In the genomic region with DNA sequence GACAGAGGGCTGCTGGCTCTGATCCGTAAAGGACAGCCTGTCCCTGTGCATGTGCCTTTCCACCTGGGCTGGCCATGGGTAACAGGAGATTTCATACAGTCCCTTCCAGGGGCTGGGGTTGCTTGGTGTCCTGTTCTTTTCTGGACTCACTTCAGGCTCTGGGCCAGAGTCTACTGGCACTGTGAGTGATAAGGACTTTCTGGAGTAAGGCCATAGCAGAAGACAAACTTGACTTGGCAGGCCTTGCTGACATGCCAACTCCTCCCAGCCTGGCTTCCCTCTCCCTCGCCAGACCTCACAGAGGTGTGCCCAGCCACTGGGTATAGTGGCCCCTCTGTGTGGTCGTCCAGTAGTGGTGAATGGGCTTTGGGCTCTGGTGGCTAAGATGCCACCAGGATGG, we compare ENCODE assay signal across 11 mouse cellular contexts. TPM values are rescaled to one million over a fixed set of nuclear protein-coding genes. Genes with fewer than 3 reads are reported as not detected.
DNase-seq lines count a peak whose midpoint lies in the region; ATAC-seq lines count a peak whose summit lies in the region.
"Had no signal": no experiment of that assay in that cellular context is flagged by ENCODE, and none has a peak within 500 bp of the region (broad histone marks: within the 10 kb centered on the region; RNA-seq: fewer than 3 reads in every experiment).

No protein-coding gene starts in this region.

- H3K4me2 ChIP-seq in embryonic facial prominence, embryonic 13.5 days = no peak overlapping the region

- H3K27me3 ChIP-seq in embryonic facial prominence, embryonic 13.5 days = no peaks in the 10 kb centered on the region; the same call in none of the 2 replicates

- ATAC-seq in embryonic facial prominence, embryonic 13.5 days (ENCODE audit: insufficient number of reproducible peaks, insufficient read depth, low FRiP score, low TSS enrichment, low read depth) = no peak
- peak; percentile 92 for ATAC-seq in megakaryocyte-erythroid progenitor cell, adult 5-6 weeks (replicated peaks; ENCODE audit: low FRiP score, low TSS enrichment, poor library complexity, severe bottlenecking)
- ATAC-seq: liver, postnatal 0 days had no signal

- DNase-seq in lung, adult 18-20 months = peak; percentile 7 to 19
- DNase-seq in lung, postnatal 4 days = no peak
- DNase-seq in heart, adult 8-10 months (ENCODE audit: low spot score) = peak; percentile 64
- no peak for DNase-seq in thymus, postnatal 14 days
- DNase-seq in right cerebral cortex, postnatal 14 days = no peak
- DNase-seq: cerebellum, adult 18-20 months; kidney, adult 8-10 months; liver, postnatal 0 days; right cerebral cortex, adult 18-20 months had no signal

- no peak overlapping the region for H3K27ac ChIP-seq in embryonic facial prominence, embryonic 13.5 days

- peaks cover 29% of the 10 kb centered on the region for H3K4me1 ChIP-seq in embryonic facial prominence, embryonic 13.5 days

- H3K4me3 ChIP-seq in embryonic facial prominence, embryonic 13.5 days = no peak overlapping the region

- H3K9me3 ChIP-seq in embryonic facial prominence, embryonic 13.5 days = peaks cover 7% of the 10 kb centered on the region; the same call in 1 of the 2 replicates

- 0 out of 2 replicates have a peak overlapping the region, but pooled peaks have one; percentile 3 for H3K9ac ChIP-seq in embryonic facial prominence, embryonic 13.5 days
- H3K9ac ChIP-seq: liver, postnatal 0 days had no signal

- no peaks in the 10 kb centered on the region for H3K36me3 ChIP-seq in embryonic facial prominence, embryonic 13.5 days

- WGBS in embryonic facial prominence, embryonic 13.5 days = 83% methylated on average over 3 of the region's 3 CpGs

RNA-seq across cellular contexts. Expression of a gene that starts 47.3 kb away (rescaled TPM):
- polyA plus RNA-seq in embryonic facial prominence, embryonic 13.5 days (2015; fragmentation: Nextera tagmentation; extraction: Ambion mirVana) = 18.6 and 19.8 TPM in 2 replicates
- total RNA-seq in heart, adult 8-10 months (2022) = not detected
- not detected in 2 replicates for total RNA-seq in megakaryocyte-erythroid progenitor cell, adult 5-6 weeks (2014; fragmentation: Nextera tagmentation)
- total RNA-seq in megakaryocyte-erythroid progenitor cell, adult 5-6 weeks (2017) = 1.1 TPM in 1 of 2 replicates, not detected in the other

Comparison
In these comparisons a context has a peak if more than half of its experiments do, and no peak if none do; other contexts are left out.
1. DNase-seq: peak in lung, adult 18-20 months (2 of 2) and heart, adult 8-10 months (single experiment); none in lung, postnatal 4 days (0 of 2), thymus, postnatal 14 days (single experiment) and right cerebral cortex, postnatal 14 days (single experiment).